Mouse (Mus musculus) cerebellum, postnatal 10 days (tissue): ENCODE measurements around the gene Fpr3.
A peak's percentile ranks its signal among the peaks of the same experiment; 100 is the strongest.
"Not testable (repeated sequence)": the region's sequence is repeated elsewhere in the genome, so short reads cannot be mapped to it uniquely, and the experiment has no call there.

Source experiments
- DNase-seq, 2 experiments: peaks; one replicate each; pipeline ENCODE4 v3.0.0; 2021; ENCODE audit warnings: mixed read lengths in 2 of 2

Fpr3 gene

DNA sequence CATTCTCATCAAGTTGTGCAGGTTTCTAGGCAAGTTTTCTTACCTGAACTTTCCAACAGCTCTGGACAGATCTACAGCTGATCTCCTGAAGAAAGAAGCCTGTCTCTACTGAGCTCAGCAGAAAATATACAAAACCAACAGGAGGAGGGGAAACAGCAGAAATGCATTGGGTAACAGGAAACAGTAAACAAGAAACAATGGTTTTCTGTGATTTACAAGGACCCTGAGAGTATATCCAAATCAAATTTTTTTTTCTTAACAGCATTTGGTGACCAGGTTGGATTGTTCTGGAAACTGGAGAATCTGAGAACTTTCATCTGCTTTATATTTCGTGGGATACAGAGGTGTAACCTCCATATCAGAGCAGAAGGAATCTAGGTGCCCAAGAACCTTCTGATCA lies 3.8 kb upstream of the Fpr3 start, which contains the start of gene Fpr1:
Gene Fpr1 (minus strand): TSS at position 101 of the 400 bp plus-strand sequence.
- DNase-seq: no peak

DNA sequence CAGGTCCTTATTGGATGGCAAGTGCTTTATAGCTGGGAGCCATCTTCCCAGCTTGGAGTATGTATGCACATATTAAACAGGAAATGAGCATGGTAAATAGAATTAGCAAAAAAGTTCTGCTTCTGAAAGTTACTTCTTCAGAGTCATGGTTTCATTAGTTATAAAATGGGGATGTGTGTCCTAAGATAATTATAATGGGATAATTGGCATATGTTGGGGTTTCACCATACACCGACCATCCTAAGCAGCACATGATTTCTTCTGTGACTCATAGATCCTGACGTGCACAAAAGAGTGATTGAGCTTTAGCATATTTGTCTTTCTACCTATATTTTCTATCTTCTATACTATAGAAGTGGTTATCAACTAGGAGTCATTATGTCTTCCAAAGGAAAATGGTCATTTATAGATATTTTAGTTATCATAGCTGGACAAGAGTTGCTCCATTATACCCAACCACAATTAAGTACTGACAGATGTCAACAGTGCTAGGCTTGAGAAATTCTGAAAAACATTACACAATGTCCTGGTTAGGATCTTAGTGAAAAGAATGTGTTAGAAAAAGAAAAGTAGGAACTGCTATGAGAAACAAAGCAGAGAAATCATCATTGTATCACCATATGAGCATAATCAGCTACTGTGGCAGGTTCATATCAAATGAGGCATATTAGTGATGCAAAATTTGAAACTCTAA lies 2.2 kb downstream of the Fpr3 start:
- DNase-seq: no peak

DNA sequence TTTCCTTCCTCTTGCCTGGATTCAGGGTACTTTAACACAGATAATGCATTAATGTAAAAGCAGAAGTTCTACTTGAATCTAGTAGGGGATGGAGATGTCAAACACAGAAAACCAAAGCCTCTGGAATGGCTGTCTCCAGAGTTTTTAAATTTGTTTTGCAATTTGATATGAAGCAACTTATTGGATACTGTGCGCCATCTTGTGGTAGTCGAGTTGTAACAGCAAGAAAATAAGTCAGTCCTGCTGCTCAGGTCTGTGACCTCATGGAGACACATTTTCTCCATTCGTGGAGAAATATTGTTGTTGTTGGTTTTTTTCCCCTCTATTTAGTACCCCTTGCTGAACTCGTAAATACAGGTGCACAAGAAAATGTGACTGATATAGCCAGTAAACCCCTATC lies 8.4 kb downstream of the Fpr3 start:
- DNase-seq: peak; percentile 62 to 75

DNA sequence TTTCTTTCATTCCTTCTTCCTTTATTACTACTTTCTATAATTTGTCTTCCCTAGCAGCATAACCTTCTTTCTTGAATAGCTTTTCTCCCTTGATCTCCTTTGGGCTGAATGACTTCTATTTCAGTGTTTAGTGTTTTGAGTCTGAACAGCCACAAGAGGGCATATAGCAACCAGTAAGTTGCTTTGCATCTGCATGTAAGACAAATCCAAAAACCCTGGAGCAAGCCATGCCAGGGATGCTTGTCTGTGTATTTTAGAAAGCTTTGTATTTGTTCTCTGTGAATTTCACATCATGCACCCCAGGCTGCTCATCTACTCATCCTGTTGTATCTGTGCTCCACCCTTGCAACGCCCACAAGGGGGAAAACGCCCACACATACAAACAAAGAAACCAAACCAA lies 11.6 kb downstream of the Fpr3 start:
- peak; percentile 42 to 48 for DNase-seq

DNA sequence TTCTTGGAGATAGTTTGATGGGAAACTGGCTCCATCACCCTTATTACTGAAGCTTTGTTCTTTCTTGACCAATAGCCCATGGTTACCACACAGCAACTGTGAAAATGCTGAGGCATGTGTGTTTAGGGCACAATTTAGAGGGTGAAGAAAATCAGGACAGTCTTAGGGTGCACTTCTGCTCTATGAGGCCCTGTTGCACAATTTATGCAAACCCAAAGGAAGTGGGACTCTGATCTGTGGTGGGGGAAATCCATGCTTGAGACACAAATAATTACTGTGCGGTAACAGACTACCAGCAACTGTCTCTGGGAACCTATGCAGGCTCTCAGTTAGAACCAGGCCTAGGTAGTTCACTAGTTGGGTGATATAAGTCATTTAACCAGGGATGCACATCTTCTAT lies 13.1 kb downstream of the Fpr3 start:
- DNase-seq: no peak

DNA sequence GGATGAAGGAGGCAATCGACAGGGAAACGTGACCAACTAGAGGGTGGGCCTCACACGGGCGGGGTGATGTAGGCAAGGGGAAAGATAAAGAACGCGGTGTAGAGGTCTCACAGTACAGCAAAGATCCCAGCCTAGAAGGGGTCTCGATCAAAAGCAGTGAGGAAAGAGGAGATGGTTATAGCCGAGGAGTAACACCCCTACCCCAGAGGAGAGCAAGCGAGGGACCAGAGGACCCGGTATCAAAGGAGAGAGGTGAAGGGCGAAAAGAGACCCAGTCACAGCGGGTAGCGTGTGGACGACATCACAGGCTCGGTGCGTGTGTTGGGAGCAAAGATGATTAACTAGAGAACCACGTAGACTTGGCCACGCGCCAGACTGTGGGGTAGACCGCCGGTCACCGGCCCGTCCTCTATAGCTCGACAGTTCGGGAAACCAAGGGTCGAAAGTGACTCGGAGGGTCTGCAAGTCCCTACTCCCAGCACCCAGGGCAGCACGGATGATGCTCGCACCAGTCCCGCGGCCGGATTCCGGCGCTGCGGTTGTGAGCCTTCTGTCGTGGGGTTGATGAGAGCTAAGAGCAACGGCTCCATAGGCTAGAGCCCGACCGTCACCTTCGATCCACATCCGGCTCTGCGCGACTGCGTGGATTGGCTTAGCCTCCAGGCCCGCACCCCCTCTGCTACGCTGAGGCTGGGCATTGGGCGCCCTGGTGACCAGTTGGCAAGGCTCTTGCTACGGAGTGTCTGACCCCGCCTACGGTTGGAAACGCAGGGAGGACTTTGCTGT lies 22.2 kb downstream of the Fpr3 start:
- peak; percentile 93 for DNase-seq

DNA sequence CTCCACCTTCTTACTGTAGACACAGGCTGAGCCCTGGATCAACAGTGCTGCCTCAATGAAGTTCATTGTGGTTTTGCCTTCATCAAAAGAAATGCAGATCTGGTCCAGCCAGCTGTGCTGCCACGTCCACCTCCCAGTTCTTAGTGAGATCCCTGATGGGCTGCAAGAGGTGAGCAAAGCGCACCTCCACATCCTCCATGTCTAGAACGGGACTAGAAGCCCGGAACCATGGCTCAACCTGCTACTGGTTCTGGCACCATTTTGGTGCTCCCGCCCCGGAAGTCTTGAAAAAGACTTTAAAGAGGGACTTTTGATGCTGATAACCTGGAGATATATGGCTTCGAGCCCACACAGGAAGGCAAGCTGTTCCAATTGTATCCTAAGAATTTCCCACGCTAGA lies 25.0 kb downstream of the Fpr3 start:
- DNase-seq: not testable (repeated sequence)

DNA sequence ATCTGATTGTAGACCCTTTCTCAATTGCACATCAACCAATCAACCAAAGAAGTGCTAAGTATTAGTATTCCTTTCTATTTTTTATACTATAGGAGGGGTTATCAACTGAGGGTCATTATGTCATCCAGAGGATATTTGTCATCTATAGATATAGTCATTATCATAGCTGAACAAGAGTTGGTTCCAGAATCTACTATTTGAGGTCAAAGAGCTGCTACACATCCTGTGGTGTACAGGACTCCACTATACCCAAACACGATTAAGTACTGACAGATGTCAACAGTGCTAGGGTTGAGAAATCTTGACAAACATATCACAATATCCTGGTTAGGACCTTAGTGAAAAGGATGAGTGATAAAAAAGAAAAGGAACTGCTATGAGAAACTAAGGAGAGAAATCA lies 29.7 kb downstream of the Fpr3 start:
- no peak for DNase-seq

DNA sequence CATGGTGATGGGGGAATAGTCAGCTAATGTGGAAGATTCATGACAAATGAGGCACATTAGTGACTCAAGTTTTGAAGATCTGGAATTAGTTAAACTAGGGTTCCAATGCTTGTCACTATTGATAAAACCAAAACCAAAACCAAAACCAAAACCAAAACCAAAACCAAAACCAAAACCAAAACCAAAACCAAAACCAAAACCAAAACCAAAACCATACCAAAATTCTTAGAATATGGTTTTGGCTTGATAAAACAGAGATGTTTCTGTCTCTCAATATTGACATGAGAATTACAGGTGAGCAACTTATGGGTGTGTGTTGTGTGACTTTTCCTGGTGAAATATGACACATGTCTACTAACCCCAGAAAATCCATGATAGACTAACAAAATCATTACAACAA lies 30.1 kb downstream of the Fpr3 start:
- no peak for DNase-seq

DNA sequence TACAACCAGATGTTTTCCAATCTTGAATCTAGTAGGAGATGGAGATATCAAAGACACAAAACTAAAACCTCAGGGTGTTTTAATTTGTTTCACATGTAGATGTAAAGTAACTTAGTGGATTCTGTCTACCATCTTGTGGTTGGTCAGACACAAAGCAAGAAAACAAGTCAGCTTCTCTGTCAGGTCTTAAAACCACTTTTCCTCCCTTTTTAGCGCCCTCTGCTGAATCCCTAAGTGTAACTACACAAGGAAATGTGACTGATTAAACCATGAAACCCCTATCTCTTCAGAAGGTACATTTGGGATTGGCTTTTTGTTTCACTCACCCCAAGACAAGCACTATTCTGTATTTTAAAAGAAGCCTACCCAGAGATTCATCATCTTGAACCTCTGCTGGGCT lies 85.8 kb downstream of the Fpr3 start:
- DNase-seq: peak in 1 of 2 experiments; percentile 2

DNA sequence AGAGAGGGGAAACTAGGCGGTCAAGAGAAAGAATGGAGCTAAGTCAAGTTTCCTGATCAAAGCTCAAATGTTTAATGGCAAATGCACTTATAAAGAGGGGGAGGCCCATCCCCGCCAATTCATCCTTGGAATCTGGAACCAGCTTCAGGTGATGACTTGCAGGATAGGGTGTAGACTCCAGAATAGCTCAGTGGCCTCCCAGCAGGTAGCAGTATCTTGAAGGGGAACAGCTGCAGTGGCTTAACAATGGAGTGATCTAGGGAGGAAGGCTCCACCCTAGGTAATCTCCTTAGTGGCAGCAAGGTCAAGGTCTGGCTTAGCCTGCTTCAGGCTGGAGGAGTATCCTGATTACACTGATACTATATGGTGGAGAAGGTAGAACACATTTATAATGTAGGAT lies 93.6 kb downstream of the Fpr3 start:
- DNase-seq: not testable (repeated sequence)

DNA sequence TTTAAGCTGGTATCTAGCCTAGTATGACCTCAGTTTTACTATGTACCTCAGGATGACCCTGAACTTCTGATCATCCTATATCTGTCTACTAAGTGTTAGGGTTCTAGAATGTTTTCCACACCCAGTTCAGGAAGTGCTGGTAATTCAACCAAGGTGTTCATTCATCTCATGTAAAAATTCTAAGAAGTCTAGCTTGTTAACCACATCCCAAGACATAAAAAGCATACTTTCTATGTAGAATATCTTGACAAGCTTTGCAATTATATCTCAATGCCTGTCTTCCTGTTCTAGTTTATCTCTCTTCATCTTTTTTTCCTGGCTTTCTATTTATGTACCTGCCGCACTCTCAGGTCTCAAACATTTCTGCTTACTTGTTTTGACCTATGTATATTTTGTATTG lies 117.1 kb downstream of the Fpr3 start:
- DNase-seq: no peak
